In the genomic region with DNA sequence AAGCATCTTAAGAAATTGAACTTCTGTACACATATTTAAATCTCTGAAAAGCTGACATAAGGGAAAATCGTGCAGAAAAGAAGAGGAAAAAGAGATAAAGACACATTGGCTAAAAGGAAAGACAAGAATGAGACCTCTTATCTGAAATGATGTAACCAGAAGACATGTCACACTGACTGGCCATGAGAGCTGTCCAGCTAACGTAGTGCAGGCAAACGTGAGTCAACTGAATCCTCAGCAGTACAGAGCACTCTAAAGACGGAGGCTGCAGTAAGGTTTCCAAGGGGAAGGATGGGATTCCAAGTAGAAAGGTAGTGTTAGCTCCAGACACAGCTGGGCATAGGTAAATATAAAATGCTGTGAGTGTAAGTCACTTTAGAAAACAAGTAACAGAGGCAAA, we compare ENCODE assay signal across 27 mouse cellular contexts. TPM values are rescaled to one million over a fixed set of nuclear protein-coding genes. Genes with fewer than 3 reads are reported as not detected.
"Had no signal": no experiment of that assay in that cellular context is flagged by ENCODE, and none has a peak within 500 bp of the region (broad histone marks: within the 10 kb centered on the region; RNA-seq: fewer than 3 reads in every experiment).

No protein-coding gene starts in this region.

- H3K27me3 ChIP-seq: midbrain, embryonic 12.5 days; midbrain, embryonic 15.5 days; neural tube, embryonic 13.5 days had no signal

- DNase-seq: kidney, postnatal 25 days; layer of hippocampus, adult 9-11 months; liver, postnatal 0 days; lung, embryonic 14.5 days; retina, postnatal 1 day; right cerebral cortex, postnatal 25 days; spleen, adult 18-20 months; thymus, adult 18-20 months; thymus, postnatal 14 days; thymus, postnatal 4 days had no signal

- H3K4me1 ChIP-seq: midbrain, embryonic 12.5 days; midbrain, embryonic 15.5 days; neural tube, embryonic 13.5 days had no signal

- H3K36me3 ChIP-seq: midbrain, embryonic 12.5 days; midbrain, embryonic 15.5 days; neural tube, embryonic 13.5 days had no signal

- H3K4me3 ChIP-seq: layer of hippocampus, adult 2 months; midbrain, embryonic 12.5 days; midbrain, embryonic 15.5 days; neural tube, embryonic 13.5 days had no signal

- H3K27ac ChIP-seq: kidney, postnatal 0 days; layer of hippocampus, adult 2 months; liver, embryonic 14.5 days; macrophage; midbrain, embryonic 12.5 days; midbrain, embryonic 15.5 days; neural tube, embryonic 13.5 days had no signal

RNA-seq across cellular contexts. Expression of gene Ccdc172, which starts 36.6 kb away (rescaled TPM):
- total RNA-seq: layer of hippocampus, adult 2 months; left cerebral cortex, adult 18-20 months; left cerebral cortex, postnatal 25 days; megakaryocyte, adult 5-6 weeks had no signal
- polyA plus RNA-seq: kidney, embryonic 14.5 days; kidney, postnatal 0 days; large intestine, adult 2 months; limb, embryonic 11.5 days; limb, embryonic 14.5 days; liver, embryonic 11.5 days; liver, embryonic 14.5 days; liver, postnatal 0 days; lung, embryonic 14.5 days; lung, postnatal 0 days; macrophage; midbrain, embryonic 12.5 days; midbrain, embryonic 15.5 days; neural tube, embryonic 13.5 days; stomach, embryonic 16.5 days had no signal
